Mouse (Mus musculus) hematopoietic stem cell, adult 5-6 weeks (primary cell): ENCODE results near the gene Csf2. TPM values are rescaled to one million over a fixed set of nuclear protein-coding genes. Genes with fewer than 3 reads are reported as not detected.

Experiments
- ATAC-seq, 2 experiments: fragments of 125-278 bp in 1 of 2; replicated peaks in 1 of 2; 2 replicates each; pipeline ENCODE4 v1.8.0; 2016 to 2017; ENCODE audit warnings: inconsistent platforms in 2 of 2, mild to moderate bottlenecking in 2 of 2, moderate number of reproducible peaks in 2 of 2, low read depth in 1 of 2, moderate TSS enrichment in 1 of 2; ENCODE audit not compliant: low FRiP score in 2 of 2, poor library complexity in 2 of 2, severe bottlenecking in 2 of 2, insufficient read depth in 1 of 2, low TSS enrichment in 1 of 2
- total RNA-seq: library from RNA; stranded (forward); fragments of 172-1452, 232-1000 nt; gene quantifications from 2 replicates; pipeline ENCODE4 v1.2.3, GENCODE M21; 2017

Csf2 gene
- total RNA-seq, 1 experiment from 2014 or later: not detected

GRCm38 (mm10) chr11:54249748-54250147, 281 bp upstream of the Csf2 start:
- ATAC-seq: no peak

DNA sequence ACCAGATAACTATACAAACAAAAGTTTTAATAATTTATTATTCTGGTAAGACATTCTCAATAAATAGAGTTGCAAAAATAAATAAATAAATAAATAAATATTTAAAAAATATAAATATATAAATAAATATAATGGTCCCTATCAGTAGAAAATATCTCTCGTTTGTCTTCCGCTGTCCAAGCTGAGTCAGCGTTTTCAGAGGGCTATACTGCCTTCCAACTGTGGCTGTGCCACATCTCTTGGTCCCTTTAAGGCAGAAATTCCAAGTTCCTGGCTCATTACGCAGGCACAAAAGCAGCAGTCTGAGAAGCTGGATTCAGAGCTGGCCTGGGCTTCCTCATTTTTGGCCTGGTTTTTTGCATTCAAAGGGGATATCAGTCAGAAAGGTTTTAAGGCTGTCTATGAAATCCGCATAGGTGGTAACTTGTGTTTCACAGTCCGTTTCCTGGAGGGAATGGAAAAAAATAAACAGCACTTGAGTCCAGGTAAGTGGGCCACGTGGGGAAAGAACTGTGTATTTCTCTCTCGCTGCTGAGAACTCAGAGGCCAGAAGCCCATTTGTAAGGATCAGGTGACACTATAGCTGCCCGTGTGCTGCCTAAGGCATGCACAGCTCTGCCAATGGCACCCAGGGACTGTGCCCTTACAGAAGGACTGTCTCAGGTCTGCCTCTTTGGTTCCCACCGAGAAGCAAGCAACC, 2.1 kb downstream of the Csf2 start:
- no peak for ATAC-seq

DNA sequence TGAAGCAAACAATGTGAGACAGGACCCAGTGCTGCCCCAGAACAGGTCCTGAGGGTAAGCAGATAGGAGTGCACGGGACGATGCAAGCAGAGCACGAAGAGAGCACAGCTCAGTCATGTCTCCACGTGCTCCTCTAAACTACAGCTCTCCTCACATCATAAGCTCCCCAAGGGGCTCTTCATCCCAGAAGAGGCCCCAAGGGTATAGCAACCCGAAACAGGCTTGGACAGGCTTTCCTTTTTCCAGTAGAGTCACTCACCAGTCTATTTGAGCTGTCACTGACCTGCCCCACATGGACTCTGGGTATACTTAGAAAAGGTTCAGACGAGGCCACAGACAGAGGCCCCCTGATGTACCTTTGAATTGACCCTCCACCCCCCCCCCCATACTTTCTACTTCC, 5.0 kb downstream of the Csf2 start:
- ATAC-seq: no peak

GRCm38 (mm10) chr11:54242494-54242893, 7.0 kb downstream of the Csf2 start:
- no peak for ATAC-seq

GRCm38 (mm10) chr11:54236939-54237338, 12.5 kb downstream of the Csf2 start:
- ATAC-seq: peak; percentile 68 to 76; a peak in 3 of 4 replicates

DNA sequence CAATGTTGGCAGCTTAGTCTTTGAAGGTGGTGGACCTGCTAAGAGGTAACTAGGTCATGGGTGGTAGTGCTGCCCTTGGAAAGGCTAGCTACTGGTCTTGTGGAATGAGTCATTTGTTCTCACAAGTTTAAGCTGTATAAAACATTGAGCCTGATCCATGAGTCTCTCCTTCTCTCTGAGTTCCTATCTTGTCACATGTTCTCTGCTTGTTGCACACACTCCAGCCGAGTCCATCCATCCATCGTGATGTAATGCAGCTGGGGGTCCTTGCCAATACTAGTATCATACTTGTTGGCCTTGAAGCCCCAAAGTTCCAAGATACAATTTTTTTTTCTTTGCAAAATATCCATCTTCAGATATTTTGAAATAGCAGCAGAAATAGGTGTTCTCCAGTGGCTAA, 22.0 kb downstream of the Csf2 start:
- no peak for ATAC-seq

DNA sequence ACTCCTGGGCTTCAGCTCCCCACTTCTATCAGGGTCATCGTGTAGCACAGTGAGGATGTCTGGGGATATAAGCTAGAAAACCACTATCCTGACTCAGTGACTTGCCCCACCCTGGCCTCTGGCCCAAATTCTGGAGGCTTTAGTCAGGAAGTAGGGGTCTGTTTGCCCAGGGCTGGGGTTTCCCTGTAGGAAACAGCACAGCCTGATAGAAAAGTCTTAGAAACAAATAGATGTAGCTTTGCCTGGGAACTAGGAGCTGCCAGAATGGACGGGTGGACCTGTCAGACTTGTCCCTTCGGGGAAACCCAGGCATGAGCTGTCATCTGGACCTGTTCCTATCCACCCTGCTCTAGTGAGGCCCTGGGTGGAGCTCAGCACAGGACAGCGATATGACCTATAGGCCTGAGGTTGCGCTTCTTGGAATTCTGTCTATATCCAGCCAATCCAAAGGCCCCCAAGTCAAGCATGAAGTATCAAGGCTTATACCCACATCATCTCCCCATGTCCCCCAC, 24.9 kb downstream of the Csf2 start:
- ATAC-seq: no peak

GRCm38 (mm10) chr11:54223637-54224474, 25.6 kb downstream of the Csf2 start:
- ATAC-seq: no peak

DNA sequence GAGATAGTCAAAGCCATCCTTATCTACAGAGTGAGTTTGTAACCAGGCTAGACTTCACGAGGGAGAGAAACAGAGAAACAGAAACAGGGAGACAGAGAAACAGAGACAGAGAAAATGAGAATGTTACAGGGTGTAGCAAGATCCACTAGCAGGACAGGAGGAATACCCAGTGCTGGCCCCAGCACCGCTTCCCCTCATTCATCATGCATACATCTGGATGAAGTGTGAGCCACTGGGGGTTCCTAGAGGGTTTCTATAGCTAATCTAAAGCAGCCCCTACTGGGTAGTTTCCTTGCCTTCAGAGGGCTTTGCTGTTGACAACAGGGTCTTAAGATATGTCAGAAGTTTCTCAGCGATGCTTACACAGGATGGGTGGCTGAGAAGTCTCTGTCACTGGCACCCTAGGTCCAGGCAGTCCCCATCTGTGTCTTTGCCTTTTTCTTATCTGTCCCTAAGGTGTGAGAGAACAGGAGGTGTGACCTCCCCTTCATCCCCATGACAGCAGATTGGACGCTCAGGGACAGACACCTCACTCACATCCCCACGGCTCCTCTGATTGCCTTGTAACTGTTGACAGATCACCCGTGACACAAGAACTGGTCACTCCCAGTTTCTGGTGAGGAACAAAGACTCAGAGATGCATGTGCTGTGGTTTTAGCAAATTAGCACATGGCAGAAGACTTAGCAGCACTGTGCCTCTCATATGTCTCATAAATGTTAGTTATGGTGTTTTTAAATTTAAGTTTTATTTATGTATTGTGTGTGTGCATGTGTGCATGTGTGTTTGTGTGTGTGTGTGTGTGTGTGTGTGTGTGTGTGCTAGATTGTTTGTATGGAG, 29.3 kb downstream of the Csf2 start:
- no peak for ATAC-seq

GRCm38 (mm10) chr11:54219191-54219590, 30.3 kb downstream of the Csf2 start:
- peak in 1 of 2 experiments; percentile 40; a peak in 1 of 4 replicates for ATAC-seq

DNA sequence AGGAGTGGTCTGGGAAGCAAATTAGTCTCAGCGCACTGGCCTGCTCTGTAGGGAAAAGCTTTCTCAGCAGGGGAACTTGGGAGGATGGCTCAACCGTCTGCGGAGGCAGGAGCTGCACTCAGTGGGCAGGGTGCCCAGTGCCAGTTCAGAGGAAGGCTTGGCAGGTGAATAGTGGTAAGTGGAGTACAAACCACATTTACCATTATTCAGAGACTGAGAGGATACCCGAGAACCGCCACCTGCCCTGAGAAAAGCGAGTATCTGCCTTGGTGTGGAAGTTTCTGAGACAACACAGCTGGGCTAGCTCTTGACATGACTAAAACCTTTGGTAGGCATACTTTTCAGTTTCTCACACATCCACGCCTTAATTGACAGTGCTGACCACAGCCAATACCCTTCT, 32.1 kb downstream of the Csf2 start:
- ATAC-seq: peak in 1 of 2 experiments; percentile 32; a peak in 1 of 4 replicates

GRCm38 (mm10) chr11:54216091-54216490, 33.4 kb downstream of the Csf2 start:
- no peak for ATAC-seq

DNA sequence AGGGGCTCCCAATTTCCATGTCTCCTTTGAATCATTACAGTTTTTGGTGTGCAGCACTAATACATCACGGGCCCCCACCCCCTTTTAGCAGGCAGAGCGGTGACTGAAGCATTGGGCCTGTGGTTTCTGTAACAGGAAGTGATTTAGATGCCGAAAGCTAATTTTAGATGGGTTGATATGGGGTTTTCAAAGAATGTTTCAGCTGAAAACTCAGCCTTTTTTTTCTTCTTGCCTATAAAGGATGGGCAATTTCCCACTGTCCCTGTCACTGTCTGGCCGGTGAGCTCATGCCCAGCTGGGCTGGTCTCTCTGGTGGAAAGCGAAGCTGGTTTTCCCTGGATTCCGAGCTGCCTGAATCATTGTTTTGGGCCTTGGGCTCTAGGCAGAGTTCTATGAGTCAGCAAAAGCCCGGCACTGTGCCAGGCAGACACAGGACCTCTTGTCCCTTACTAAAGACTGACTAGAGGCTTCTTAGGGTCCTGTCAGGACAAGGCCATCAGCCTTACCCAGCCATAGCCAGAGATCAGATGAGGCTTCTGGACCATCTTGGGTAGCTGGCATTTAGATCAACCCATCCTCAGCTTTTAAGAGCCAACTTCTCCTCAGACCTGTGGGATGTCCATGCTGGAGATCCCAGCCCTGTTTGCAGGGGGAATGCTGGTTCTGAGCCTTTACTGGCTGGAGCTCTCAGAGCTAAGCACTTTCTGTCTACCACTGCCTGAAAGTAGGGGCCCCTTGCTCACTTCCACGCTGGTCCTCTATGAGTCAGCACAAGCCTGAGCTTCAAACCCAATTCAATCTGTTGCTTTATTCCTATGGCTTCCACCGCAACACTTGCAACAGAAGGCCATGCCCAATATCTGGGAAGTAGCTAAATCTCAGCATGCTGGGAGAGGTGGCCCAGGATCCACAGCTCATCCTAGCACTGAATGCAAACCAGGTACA, 34.7 kb downstream of the Csf2 start:
- peak; percentile 39 to 52; a peak in 3 of 4 replicates for ATAC-seq

GRCm38 (mm10) chr11:54213631-54214030, 35.8 kb downstream of the Csf2 start:
- ATAC-seq: no peak

DNA sequence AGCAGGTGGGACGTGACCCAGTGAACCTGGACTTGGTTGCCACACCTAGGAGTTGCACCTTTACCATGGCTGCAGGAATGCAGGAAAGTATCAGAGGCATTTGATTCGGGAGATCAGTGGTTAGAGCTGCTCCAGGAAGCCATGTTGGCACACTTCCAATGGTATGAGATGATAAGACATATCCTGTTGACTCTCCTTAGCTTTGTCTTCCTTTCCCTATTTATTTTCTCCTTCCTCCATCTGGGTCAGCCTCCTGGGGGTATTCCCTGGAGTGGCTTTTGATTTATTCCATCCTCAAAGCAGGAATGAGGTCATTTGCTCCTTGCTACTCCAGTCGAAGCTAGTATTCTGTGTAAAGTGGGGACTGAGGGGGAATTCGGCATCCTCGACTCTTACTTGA, 42.5 kb downstream of the Csf2 start:
- ATAC-seq: no peak

GRCm38 (mm10) chr11:54205366-54205765, 44.1 kb downstream of the Csf2 start:
- no peak for ATAC-seq

DNA sequence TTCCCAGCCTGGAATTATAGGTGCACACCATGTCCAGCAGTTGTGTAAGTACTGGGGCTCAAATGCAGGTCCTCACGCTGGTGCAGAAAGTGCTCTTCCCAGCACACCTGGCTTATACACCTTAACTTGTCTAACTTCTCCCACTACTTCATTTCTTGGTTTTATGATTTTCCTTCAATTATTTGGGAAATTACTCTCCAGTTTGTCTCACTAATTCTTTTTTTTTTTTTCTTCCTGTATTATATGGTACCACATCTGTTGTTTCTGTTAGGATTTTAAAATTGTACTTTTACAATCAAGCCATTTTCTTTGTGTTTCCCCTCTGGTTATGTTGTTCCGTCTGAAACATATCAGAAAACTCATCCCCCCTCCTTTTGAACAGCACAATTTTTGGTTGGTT, 44.7 kb downstream of the Csf2 start:
- no peak for ATAC-seq
